Mouse (Mus musculus): ENCODE results near the gene Gja8. TPM values are rescaled to one million over a fixed set of nuclear protein-coding genes. Genes with fewer than 3 reads are reported as not detected.

Gene Gja8
- total RNA-seq, 2 experiments from 2014 or later: not detected

DNA sequence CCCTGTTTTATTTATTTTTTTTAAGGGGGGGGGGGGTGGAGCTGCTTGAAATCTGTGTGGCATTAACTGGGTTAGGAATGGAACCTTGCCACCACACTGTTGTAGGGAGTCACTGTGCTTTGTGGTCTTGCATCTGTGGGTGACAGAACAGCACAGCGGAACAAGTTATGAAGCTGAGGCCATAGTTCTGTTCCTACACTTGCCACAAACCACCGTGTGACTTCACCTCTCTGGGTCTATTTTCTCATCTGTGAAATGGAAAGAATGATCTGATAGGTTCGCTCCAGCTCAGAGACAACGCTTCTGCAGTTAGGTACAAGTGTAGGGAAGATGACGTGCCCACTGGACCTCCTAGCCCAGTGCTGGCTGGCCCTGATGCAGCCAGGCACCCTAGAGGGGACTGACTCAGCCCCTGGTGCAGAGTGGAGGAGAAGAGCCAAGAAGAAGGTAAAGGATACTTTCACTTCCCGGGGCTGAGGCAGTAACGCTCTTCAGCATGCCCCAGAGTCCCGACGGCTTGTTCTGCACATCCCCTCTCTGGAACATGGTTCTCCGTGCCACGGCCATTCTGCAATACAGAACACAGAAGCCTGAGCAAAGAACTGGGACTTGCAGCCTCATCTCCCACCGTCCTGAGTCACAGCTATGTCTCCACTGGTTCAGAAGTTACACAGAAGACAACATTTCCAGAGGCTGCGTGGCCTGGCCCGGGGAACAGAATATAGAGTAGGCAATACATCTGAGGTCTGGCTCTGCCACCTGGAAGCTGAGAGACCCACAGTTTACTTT lies 43.6 kb downstream of the Gja8 start:
- intact Hi-C loops (cut with DNase I): loop anchor here (10.0 kb wide), 1 partner anchor 147 kb away; no protein-coding TSS in a partner anchor
- no peak for DNase-seq

- intact Hi-C loops (cut with DNase I): loop anchor here (10.0 kb wide), 1 partner anchor 147 kb away; no protein-coding TSS in a partner anchor
- DNase-seq: no peak
Measured at GRCm38 (mm10) chr3:96881557-96881956, 44.3 kb downstream of the Gja8 start.

- DNase-seq: no peak
- intact Hi-C loops (cut with DNase I): loop anchor here (10.0 kb wide), 1 partner anchor 146 kb away; no protein-coding TSS in a partner anchor
Measured at GRCm38 (mm10) chr3:96880385-96880784, 45.4 kb downstream of the Gja8 start.

DNA sequence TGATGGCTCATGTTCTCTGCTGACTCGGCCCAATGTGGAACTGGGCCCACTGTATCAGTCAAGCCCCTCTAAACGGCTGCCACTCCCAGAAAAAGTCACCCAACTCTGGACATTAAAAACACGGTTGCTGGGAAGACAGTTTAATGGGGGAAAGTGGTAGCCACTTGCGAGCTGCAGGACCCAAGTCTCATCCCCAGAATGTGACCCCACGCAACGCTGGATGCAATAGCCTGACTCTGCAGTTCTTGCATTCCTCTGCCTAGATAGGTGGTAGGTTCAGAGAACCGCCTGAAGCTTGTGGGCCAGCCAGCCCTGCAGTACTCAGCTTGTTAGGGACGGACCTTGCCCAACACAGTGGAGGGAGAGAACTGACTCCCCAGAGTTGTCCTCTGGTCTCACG lies 46.3 kb downstream of the Gja8 start:
- intact Hi-C loops (cut with DNase I): no loop called here

GRCm38 (mm10) chr3:96874808-96875571 lies 50.8 kb downstream of the Gja8 start:
- intact Hi-C loops (cut with DNase I): no loop called here
- DNase-seq: no peak

More for the DNA sequence above, 46.3 kb downstream of the Gja8 start:
- DNase-seq: no peak

DNA sequence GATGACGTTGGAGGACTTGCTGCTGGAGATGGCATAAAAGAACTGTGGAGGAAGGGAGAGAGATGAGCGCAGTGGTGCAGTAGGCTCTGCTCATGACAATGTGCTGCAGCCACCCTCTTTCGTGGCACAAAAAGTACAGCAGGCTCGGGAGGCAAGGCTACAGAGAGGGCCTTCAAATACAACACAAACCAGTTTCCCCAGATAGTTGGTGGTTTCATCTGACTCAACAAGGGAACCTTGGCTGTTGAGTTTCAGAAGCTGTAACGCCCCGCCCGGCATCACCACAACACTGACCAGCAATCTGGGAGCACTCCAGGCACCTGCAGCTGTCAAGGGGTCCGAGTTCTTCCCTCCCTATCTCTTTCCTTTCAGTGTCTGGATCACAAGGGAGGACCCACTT lies 53.3 kb downstream of the Gja8 start:
- no peak for DNase-seq
- intact Hi-C loops (cut with DNase I): no loop called here

DNA sequence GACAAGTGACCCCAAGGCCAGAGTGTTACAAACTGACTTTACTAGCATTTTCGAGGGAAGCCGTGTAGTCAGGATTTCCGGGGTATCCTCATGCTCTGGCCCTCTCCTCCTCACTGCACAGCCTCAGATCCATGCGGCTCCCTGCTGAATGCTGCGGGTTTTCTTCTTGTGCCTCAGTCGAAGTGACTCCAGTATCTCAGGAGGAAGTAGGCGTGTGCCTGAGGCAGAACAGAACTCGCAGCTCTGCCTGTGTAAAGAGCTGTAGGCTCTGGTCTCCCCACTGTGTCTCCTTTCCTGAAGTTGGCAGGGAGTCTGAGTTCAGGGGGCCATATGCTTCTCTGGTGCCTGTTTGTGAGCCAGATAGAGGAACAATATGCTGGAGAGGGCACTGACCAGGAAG lies 54.8 kb downstream of the Gja8 start:
- intact Hi-C loops (cut with DNase I): no loop called here
- DNase-seq: no peak

DNA sequence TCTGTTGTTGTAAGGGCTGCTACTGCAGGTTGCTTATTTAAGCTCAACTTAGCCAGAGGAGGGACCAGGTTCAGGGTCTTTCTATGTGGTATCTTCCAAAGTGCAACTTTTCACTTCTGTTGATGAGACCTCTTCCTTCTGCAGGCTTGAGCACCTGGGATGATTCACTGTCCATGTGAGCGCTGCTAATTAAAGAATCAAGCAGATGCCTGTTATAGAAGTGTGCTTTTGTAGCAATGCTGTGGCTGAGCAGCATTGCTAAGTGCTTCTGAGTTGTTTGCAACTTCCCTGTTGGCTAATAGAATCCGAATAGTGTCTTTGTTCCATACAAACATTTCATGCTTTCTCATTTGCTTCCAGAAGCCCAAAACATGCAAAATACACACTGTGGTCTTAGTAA lies 55.5 kb downstream of the Gja8 start:
- DNase-seq: no peak
- intact Hi-C loops (cut with DNase I): no loop called here

DNA sequence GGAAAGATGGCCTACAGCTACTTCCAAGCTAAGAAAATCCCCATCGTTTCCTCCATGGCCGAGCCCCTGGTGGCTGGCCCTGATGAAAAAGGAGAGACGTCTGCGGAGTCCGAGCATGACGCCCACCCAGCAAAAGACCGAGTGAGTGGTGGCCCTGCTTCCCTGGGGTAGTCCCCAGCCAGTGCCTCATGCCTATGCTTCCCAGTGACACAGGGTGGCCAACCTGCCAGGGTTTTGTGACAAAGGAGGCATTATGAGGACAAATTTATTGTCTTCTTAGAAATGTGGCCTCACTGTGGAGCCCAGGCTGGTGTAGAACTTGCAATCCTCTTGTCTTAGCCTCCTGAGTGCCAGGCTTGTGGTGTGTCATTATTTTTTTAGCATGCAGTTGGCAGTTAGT lies 56.7 kb downstream of the Gja8 start:
- DNase-seq: no peak
- intact Hi-C loops (cut with DNase I): no loop called here

- intact Hi-C loops (cut with DNase I): no loop called here
- no peak for DNase-seq
Measured at GRCm38 (mm10) chr3:96868566-96868965, 57.3 kb downstream of the Gja8 start.

- intact Hi-C loops (cut with DNase I): no loop called here
- no peak for DNase-seq
Measured at GRCm38 (mm10) chr3:96867863-96868262, 58.0 kb downstream of the Gja8 start.

Other genes with a start within 250 kb of the Gja8 start
- gene Pias3, start 229.6 kb downstream of the Gja8 start, total RNA-seq (2021): 10 to 100 TPM; 18.1 to 22.1 TPM
- gene Nudt17, start 217.5 kb downstream of the Gja8 start, total RNA-seq (2021): 1 to 10 TPM; 2.1 to 2.2 TPM
- gene Polr3c, start 198.4 kb downstream of the Gja8 start, total RNA-seq (2021): 10 to 100 TPM; 21.8 to 24.3 TPM
- gene Rnf115, start 198.4 kb downstream of the Gja8 start, total RNA-seq (2021): 10 to 100 TPM; 20.7 to 23.2 TPM
- under 1 TPM in 1 of 2 experiments, not detected in 1; 0.12 TPM for gene Pdzk1, start 96.7 kb downstream of the Gja8 start, total RNA-seq (2021)
- gene Cd160, start 96.7 kb downstream of the Gja8 start, total RNA-seq (2021): not detected
- 10 to 100 TPM; 12.2 to 18.4 TPM for gene Gja5, start 21.3 kb downstream of the Gja8 start, total RNA-seq (2021)
- 10 to 100 TPM; 19.0 to 21.0 TPM for gene Gpr89, start 20.7 kb downstream of the Gja8 start, total RNA-seq (2021)
- 10 to 100 TPM; 28.9 to 29.9 TPM for gene Acp6, start 232.8 kb upstream of the Gja8 start, total RNA-seq (2021)

Measured in heart, postnatal 14 days (tissue).